Comparison of ENCODE assay signal across 10 mouse cellular contexts in the genomic region with DNA sequence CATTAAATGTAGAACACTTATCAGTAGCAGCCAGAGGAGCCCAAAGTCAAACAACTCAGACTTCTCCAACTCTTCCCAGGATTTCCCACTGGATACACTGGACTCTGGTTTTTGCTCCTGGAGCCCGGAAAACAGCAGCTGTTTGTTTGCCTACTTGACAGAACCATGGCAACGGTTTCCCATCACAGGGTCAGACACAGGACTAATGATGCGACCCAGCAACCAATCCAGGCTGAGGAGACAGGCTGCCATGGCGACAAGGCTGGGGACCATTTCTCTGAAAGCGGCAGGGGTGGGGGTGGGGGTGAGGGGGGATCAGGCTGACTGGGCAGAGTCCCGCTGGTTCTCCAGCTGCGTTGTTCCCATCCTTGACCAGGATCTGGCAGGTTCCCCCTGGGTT. TPM values are rescaled to one million over a fixed set of nuclear protein-coding genes. Genes with fewer than 3 reads are reported as not detected.
A peak's percentile ranks its signal among the peaks of the same experiment; 100 is the strongest.
DNase-seq lines count a peak whose midpoint lies in the region; ATAC-seq and TF ChIP-seq lines count a peak whose summit lies in the region.
"Had no signal": no experiment of that assay in that cellular context is flagged by ENCODE, and none has a peak within 500 bp of the region (broad histone marks: within the 10 kb centered on the region; RNA-seq: fewer than 3 reads in every experiment).

No protein-coding gene starts in this region.

- no peak overlapping the region for H3K9ac ChIP-seq in lung, embryonic 14.5 days
- no peak overlapping the region for H3K9ac ChIP-seq in forebrain, embryonic 14.5 days (ENCODE audit: low read length)
- H3K9ac ChIP-seq: limb, embryonic 13.5 days had no signal

- H3K4me1 ChIP-seq in lung, embryonic 14.5 days (ENCODE audit: insufficient read depth), result no peaks in the 10 kb centered on the region
- H3K4me1 ChIP-seq in forebrain, embryonic 14.5 days (ENCODE audit: control insufficient read depth, insufficient read depth, low read length), result peaks cover 17% of the 10 kb centered on the region

- TF ChIP-seq CTCF in lung, embryonic 14.5 days (IDR thresholded peaks at IDR 0.05; ENCODE audit: low read depth), result no peak
- TF ChIP-seq CTCF in layer of hippocampus, adult 2 months (conservative IDR thresholded peaks at IDR 0.05), result no peak

- H3K36me3 ChIP-seq in lung, embryonic 14.5 days (ENCODE audit: insufficient read depth), result no peaks in the 10 kb centered on the region
- no peaks in the 10 kb centered on the region for H3K36me3 ChIP-seq in forebrain, embryonic 14.5 days (ENCODE audit: control insufficient read depth, insufficient read depth, low read length)
- H3K36me3 ChIP-seq: limb, embryonic 13.5 days had no signal

- H3K27ac ChIP-seq in lung, embryonic 14.5 days (ENCODE audit: low read depth), result no peak overlapping the region
- peak overlapping the region; percentile 85 for H3K27ac ChIP-seq in forebrain, embryonic 14.5 days (ENCODE audit: low read depth, low read length)
- peak overlapping the region; percentile 91 for H3K27ac ChIP-seq in layer of hippocampus, adult 2 months
- H3K27ac ChIP-seq: limb, embryonic 13.5 days had no signal

- no peak overlapping the region for H3K4me3 ChIP-seq in lung, embryonic 14.5 days (ENCODE audit: low read depth, low read length)
- H3K4me3 ChIP-seq in forebrain, embryonic 14.5 days (ENCODE audit: low read depth, low read length), result no peak overlapping the region
- H3K4me3 ChIP-seq in layer of hippocampus, adult 2 months, result no peak overlapping the region
- H3K4me3 ChIP-seq: limb, embryonic 13.5 days had no signal

- peak; percentile 8 for DNase-seq in lung, embryonic 14.5 days
- no peak for DNase-seq in lung, postnatal 36 days
- peak; percentile 89 for DNase-seq in forebrain, embryonic 14.5 days (ENCODE audit: low spot score)
- peak; percentile 32 to 57 for DNase-seq in layer of hippocampus, adult 2 months (ENCODE audit: low spot score in 2 of 2)
- peak; percentile 90 for DNase-seq in retina, postnatal 1 day
- DNase-seq in cerebellum, adult 9-11 months, result no peak
- DNase-seq in gastrocnemius, postnatal 10 days, result no peak
- DNase-seq in cerebellum, postnatal 36 days, result no peak

- H3K4me2 ChIP-seq in lung, embryonic 14.5 days, result no peak overlapping the region
- peak overlapping the region; percentile 18; the same call in 1 of the 2 replicates for H3K4me2 ChIP-seq in forebrain, embryonic 14.5 days (ENCODE audit: low read length)
- H3K4me2 ChIP-seq: limb, embryonic 13.5 days had no signal

- no peaks in the 10 kb centered on the region for H3K9me3 ChIP-seq in lung, embryonic 14.5 days (ENCODE audit: low read depth, low read length)
- H3K9me3 ChIP-seq in forebrain, embryonic 14.5 days (replicated peaks; ENCODE audit: control insufficient read depth, low read length), result no peaks in the 10 kb centered on the region
- H3K9me3 ChIP-seq: limb, embryonic 13.5 days had no signal

- WGBS in lung, embryonic 14.5 days, result 6% methylated on average over 7 of the region's 7 CpGs
- whole genome bisulfite sequencing in forebrain, embryonic 14.5 days, result under 1% methylated on average over 7 of the region's 7 CpGs

- H3K27me3 ChIP-seq in lung, embryonic 14.5 days (ENCODE audit: insufficient read depth, low read length), result no peaks in the 10 kb centered on the region
- no peaks in the 10 kb centered on the region for H3K27me3 ChIP-seq in forebrain, embryonic 14.5 days (replicated peaks; ENCODE audit: control insufficient read depth, insufficient read depth, low read length)

- ATAC-seq in lung, embryonic 14.5 days (ENCODE audit: insufficient read depth), result no peak
- ATAC-seq in forebrain, embryonic 14.5 days, result peak; percentile 91
- ATAC-seq: Patski had no signal

RNA-seq across cellular contexts. Expression of a gene that starts 11.2 kb away (rescaled TPM):
- polyA plus RNA-seq in lung, embryonic 14.5 days (2014; fragmentation: Nextera tagmentation; extraction: Ambion mirVana), result not detected in 2 replicates
- polyA plus RNA-seq in forebrain, embryonic 14.5 days (2014; fragmentation: Nextera tagmentation; extraction: Ambion mirVana), result 62.4 and 68.1 TPM in 2 replicates
- 100 to 1,000 TPM in 1 of 2 experiments, 10 to 100 TPM in 1; 82.5 to 106 TPM for total RNA-seq in layer of hippocampus, adult 2 months (2021)
- not detected for total RNA-seq in gastrocnemius, postnatal 10 days (2021)
- polyA plus RNA-seq: limb, embryonic 13.5 days; Patski had no signal

RNA-seq across cellular contexts. Expression of a gene that starts 25.1 kb away (rescaled TPM):
- 0.21 and 0.37 TPM in 2 replicates for polyA plus RNA-seq in lung, embryonic 14.5 days (2014; fragmentation: Nextera tagmentation; extraction: Ambion mirVana)
- polyA plus RNA-seq in forebrain, embryonic 14.5 days (2014; fragmentation: Nextera tagmentation; extraction: Ambion mirVana), result 5.1 and 8.0 TPM in 2 replicates
- 100 to 1,000 TPM; 395 to 416 TPM for total RNA-seq in layer of hippocampus, adult 2 months (2021)
- total RNA-seq in gastrocnemius, postnatal 10 days (2021), result under 1 TPM; 0.65 to 0.68 TPM

RNA-seq across cellular contexts. Expression of a gene that starts 28.4 kb away (rescaled TPM):
- polyA plus RNA-seq in lung, embryonic 14.5 days (2014; fragmentation: Nextera tagmentation; extraction: Ambion mirVana), result 110 and 113 TPM in 2 replicates
- polyA plus RNA-seq in forebrain, embryonic 14.5 days (2014; fragmentation: Nextera tagmentation; extraction: Ambion mirVana), result 160 and 178 TPM in 2 replicates
- 10 to 100 TPM; 49.1 to 50.0 TPM for total RNA-seq in layer of hippocampus, adult 2 months (2021)
- 10 to 100 TPM; 51.0 to 53.8 TPM for total RNA-seq in gastrocnemius, postnatal 10 days (2021)

RNA-seq across cellular contexts. Expression of a gene that starts 53.2 kb away (rescaled TPM):
- 14.1 and 16.9 TPM in 2 replicates for polyA plus RNA-seq in lung, embryonic 14.5 days (2014; fragmentation: Nextera tagmentation; extraction: Ambion mirVana)
- 21.5 and 24.3 TPM in 2 replicates for polyA plus RNA-seq in forebrain, embryonic 14.5 days (2014; fragmentation: Nextera tagmentation; extraction: Ambion mirVana)
- 10 to 100 TPM; 69.6 to 82.8 TPM for total RNA-seq in layer of hippocampus, adult 2 months (2021)
- 10 to 100 TPM; 32.4 to 38.8 TPM for total RNA-seq in gastrocnemius, postnatal 10 days (2021)

RNA-seq across cellular contexts. Expression of a gene that starts 57.5 kb away (rescaled TPM):
- not detected in 2 replicates for polyA plus RNA-seq in lung, embryonic 14.5 days (2014; fragmentation: Nextera tagmentation; extraction: Ambion mirVana)
- polyA plus RNA-seq in forebrain, embryonic 14.5 days (2014; fragmentation: Nextera tagmentation; extraction: Ambion mirVana), result not detected in 2 replicates
- total RNA-seq in layer of hippocampus, adult 2 months (2021), result not detected
- not detected for total RNA-seq in gastrocnemius, postnatal 10 days (2021)
- polyA plus RNA-seq: limb, embryonic 13.5 days had no signal

Comparison
In these comparisons a context has a peak if more than half of its experiments do, and no peak if none do; other contexts are left out.
1. DNase-seq: peak in lung, embryonic 14.5 days (single experiment), forebrain, embryonic 14.5 days (single experiment), layer of hippocampus, adult 2 months (2 of 2) and retina, postnatal 1 day (single experiment); none in lung, postnatal 36 days (single experiment), cerebellum, adult 9-11 months (single experiment), gastrocnemius, postnatal 10 days (single experiment) and cerebellum, postnatal 36 days (0 of 2).
2. RNA of a gene that starts 11.2 kb away (total RNA-seq): 82.5 to 106 TPM in layer of hippocampus, adult 2 months; not detected in gastrocnemius, postnatal 10 days; every median in the first group is over 10 times any median in the second.
3. RNA of a gene that starts 25.1 kb away (total RNA-seq): 395 to 416 TPM in layer of hippocampus, adult 2 months; 0.65 to 0.68 TPM in gastrocnemius, postnatal 10 days; every median in the first group is over 100 times any median in the second.